Mouse (Mus musculus): Measurements from ENCODE around the gene Rasgrp2. TPM values are rescaled to one million over a fixed set of nuclear protein-coding genes. Genes with fewer than 3 reads are reported as not detected.

The Rasgrp2 gene
- polyA plus RNA-seq, 1 experiment from 2014 or later, result 61.6 TPM

GRCm38 (mm10) chr19:6385821-6386220 is 13.3 kb upstream of the Rasgrp2 start:
- WGBS, result 74% methylated on average over 7 of the region's 7 CpGs
- Histone ChIP-seq H3K27me3 (ENCODE audit: insufficient read depth, poor library complexity, severe bottlenecking) (peaks cover 29% of the 10 kb centered on the region; the same call in 1 of the 2 replicates), H3K4me1 (peaks cover 68% of the 10 kb centered on the region), H3K4me3 (peak overlapping the region; percentile 59), H3K27ac (peak overlapping the region; percentile 88), H3K9me3 (no peaks in the 10 kb centered on the region), H3K36me3 (peaks cover 47% of the 10 kb centered on the region)
- DNase-seq (ENCODE audit: low spot score), result no peak

GRCm38 (mm10) chr19:6386234-6386633 is 12.9 kb upstream of the Rasgrp2 start:
- Histone ChIP-seq H3K27ac (peak overlapping the region; percentile 88; the same call in 1 of the 2 replicates), H3K4me3 (peak overlapping the region; percentile 59), H3K36me3 (peaks cover 51% of the 10 kb centered on the region), H3K4me1 (peaks cover 68% of the 10 kb centered on the region), H3K27me3 (ENCODE audit: insufficient read depth, poor library complexity, severe bottlenecking) (peaks cover 29% of the 10 kb centered on the region; the same call in 1 of the 2 replicates), H3K9me3 (no peaks in the 10 kb centered on the region)
- no peak for DNase-seq (ENCODE audit: low spot score)
- 67% methylated on average over 9 of the region's 9 CpGs for WGBS

GRCm38 (mm10) chr19:6388006-6388405 is 11.1 kb upstream of the Rasgrp2 start:
- no peak overlapping the region for H3K4me3 ChIP-seq
- H3K27ac ChIP-seq, result no peak overlapping the region
- no peaks in the 10 kb centered on the region for H3K9me3 ChIP-seq
- H3K36me3 ChIP-seq, result peaks cover 67% of the 10 kb centered on the region
- no peak for DNase-seq (ENCODE audit: low spot score)
- peaks cover 58% of the 10 kb centered on the region for H3K4me1 ChIP-seq
- WGBS, result 79% methylated on average over 13 of the region's 13 CpGs
- H3K27me3 ChIP-seq (ENCODE audit: insufficient read depth, poor library complexity, severe bottlenecking), result peaks cover 29% of the 10 kb centered on the region; the same call in 1 of the 2 replicates

- 16% methylated on average over 16 of the region's 16 CpGs for WGBS
- Histone ChIP-seq H3K27ac (peak overlapping the region; percentile 38; the same call in 1 of the 2 replicates), H3K36me3 (peaks cover 81% of the 10 kb centered on the region), H3K9me3 (no peaks in the 10 kb centered on the region), H3K4me1 (peaks cover 40% of the 10 kb centered on the region), H3K4me3 (peak overlapping the region; percentile 47), H3K27me3 (ENCODE audit: insufficient read depth, poor library complexity, severe bottlenecking) (peaks cover 29% of the 10 kb centered on the region; the same call in 1 of the 2 replicates)
- no peak for DNase-seq (ENCODE audit: low spot score)
Observed at GRCm38 (mm10) chr19:6389803-6390202, 9.3 kb upstream of the Rasgrp2 start.

- H3K27ac ChIP-seq, result no peak overlapping the region
- 67% methylated on average over 6 of the region's 6 CpGs for WGBS
- H3K4me1 ChIP-seq, result peaks cover 36% of the 10 kb centered on the region
- 0 out of 2 replicates have a peak overlapping the region, but pooled peaks have one; percentile 47 for H3K4me3 ChIP-seq
- peaks cover 81% of the 10 kb centered on the region for H3K36me3 ChIP-seq
- no peak for DNase-seq (ENCODE audit: low spot score)
- H3K27me3 ChIP-seq (ENCODE audit: insufficient read depth, poor library complexity, severe bottlenecking), result peaks cover 29% of the 10 kb centered on the region; the same call in 1 of the 2 replicates
- H3K9me3 ChIP-seq, result no peaks in the 10 kb centered on the region
Observed at GRCm38 (mm10) chr19:6390251-6390650, 8.9 kb upstream of the Rasgrp2 start.

GRCm38 (mm10) chr19:6392743-6393393 is 6.3 kb upstream of the Rasgrp2 start:
- no peak for DNase-seq (ENCODE audit: low spot score)
- Histone ChIP-seq H3K36me3 (peaks cover 74% of the 10 kb centered on the region), H3K27me3 (ENCODE audit: insufficient read depth, poor library complexity, severe bottlenecking) (peaks cover 21% of the 10 kb centered on the region; the same call in 1 of the 2 replicates), H3K27ac (no peak overlapping the region), H3K9me3 (no peaks in the 10 kb centered on the region), H3K4me1 (peaks cover 23% of the 10 kb centered on the region), H3K4me3 (no peak overlapping the region)
- WGBS, result 86% methylated on average over 14 of the region's 14 CpGs

GRCm38 (mm10) chr19:6393637-6394036 is 5.5 kb upstream of the Rasgrp2 start:
- no peaks in the 10 kb centered on the region for H3K9me3 ChIP-seq
- H3K27me3 ChIP-seq (ENCODE audit: insufficient read depth, poor library complexity, severe bottlenecking), result peaks cover 14% of the 10 kb centered on the region; the same call in 1 of the 2 replicates
- H3K4me1 ChIP-seq, result peaks cover 27% of the 10 kb centered on the region
- 87% methylated on average over 16 of the region's 16 CpGs for WGBS
- H3K36me3 ChIP-seq, result peaks cover 67% of the 10 kb centered on the region
- H3K4me3 ChIP-seq, result no peak overlapping the region
- H3K27ac ChIP-seq, result no peak overlapping the region
- DNase-seq (ENCODE audit: low spot score), result no peak

- Histone ChIP-seq H3K9me3 (no peaks in the 10 kb centered on the region), H3K27ac (no peak overlapping the region), H3K4me3 (no peak overlapping the region), H3K36me3 (peaks cover 41% of the 10 kb centered on the region), H3K27me3 (ENCODE audit: insufficient read depth, poor library complexity, severe bottlenecking) (peaks cover 19% of the 10 kb centered on the region), H3K4me1 (peaks cover 36% of the 10 kb centered on the region)
- 92% methylated on average over 5 of the region's 5 CpGs for WGBS
- DNase-seq (ENCODE audit: low spot score), result no peak
Observed at GRCm38 (mm10) chr19:6396237-6396636, 2.9 kb upstream of the Rasgrp2 start.

- 82% methylated on average over 22 of the region's 22 CpGs for WGBS
- DNase-seq (ENCODE audit: low spot score), result no peak
- Histone ChIP-seq H3K9me3 (no peaks in the 10 kb centered on the region), H3K27me3 (ENCODE audit: insufficient read depth, poor library complexity, severe bottlenecking) (peaks cover 33% of the 10 kb centered on the region), H3K4me3 (peak overlapping the region; percentile 78), H3K36me3 (peaks cover 27% of the 10 kb centered on the region), H3K4me1 (peaks cover 50% of the 10 kb centered on the region), H3K27ac (no peak overlapping the region)
Observed at GRCm38 (mm10) chr19:6397582-6398249, 1.4 kb upstream of the Rasgrp2 start.

GRCm38 (mm10) chr19:6398447-6399284 is 474 bp upstream of the Rasgrp2 start:
- Histone ChIP-seq H3K36me3 (peaks cover 18% of the 10 kb centered on the region), H3K27ac (peak overlapping the region; percentile 90), H3K27me3 (ENCODE audit: insufficient read depth, poor library complexity, severe bottlenecking) (peaks cover 41% of the 10 kb centered on the region), H3K9me3 (no peaks in the 10 kb centered on the region), H3K4me1 (peaks cover 59% of the 10 kb centered on the region), H3K4me3 (peak overlapping the region; percentile 78)
- under 1% methylated on average over 39 of the region's 39 CpGs for WGBS
- DNase-seq (ENCODE audit: low spot score), result peak; percentile 90

- DNase-seq (ENCODE audit: low spot score), result no peak
- H3K27me3 ChIP-seq (ENCODE audit: insufficient read depth, poor library complexity, severe bottlenecking), result peaks cover 41% of the 10 kb centered on the region
- 3% methylated on average over 29 of the region's 29 CpGs for whole genome bisulfite sequencing
Observed at GRCm38 (mm10) chr19:6400096-6401086, 1.3 kb downstream of the Rasgrp2 start.

More at GRCm38 (mm10) chr19:6400096-6401086, 1.3 kb downstream of the Rasgrp2 start:
- peaks cover 62% of the 10 kb centered on the region for H3K4me1 ChIP-seq
- H3K4me3 ChIP-seq, result peak overlapping the region; percentile 78
- H3K36me3 ChIP-seq, result peaks cover 11% of the 10 kb centered on the region
- H3K9me3 ChIP-seq, result no peaks in the 10 kb centered on the region
- peak overlapping the region; percentile 90 for H3K27ac ChIP-seq
